ENCODE assay signal across 10 mouse cellular contexts in genomic region chr8:60650119-60650518, GRCm38 (mm10).
"Had no signal": no experiment of that assay in that cellular context is flagged by ENCODE, and none has a peak within 500 bp of the region (broad histone marks: within the 10 kb centered on the region; RNA-seq: fewer than 3 reads in every experiment).

No protein-coding gene starts in this region.

- DNase-seq: kidney, adult 9 months; kidney, postnatal 14 days; kidney, postnatal 4 days; layer of hippocampus, postnatal 36 days; liver, embryonic 13.5 days; lung, embryonic 14.5 days; midbrain, embryonic 14.5 days; right cerebral cortex, postnatal 4 days; thymus, adult 2 months; thymus, postnatal 25 days had no signal
